Mouse (Mus musculus) erythroblast, embryonic 14.5 days (primary cell): ENCODE results near the gene Uhrf1bp1l.

Experiments
- GATA1 ChIP-seq: IDR thresholded peaks from 2 replicates; pipeline ENCODE4 v1.6.1; 2012; ENCODE audit warnings: low read length, inconsistent platforms, mixed read lengths
- TAL1 ChIP-seq: IDR thresholded peaks from 3 replicates; pipeline ENCODE4 v1.6.1; 2012; ENCODE audit warnings: low read length, inconsistent platforms, mixed read lengths

- TF ChIP-seq TAL1 (no peak), GATA1 (no peak)
These were observed 852 bp downstream of the Uhrf1bp1l start for GRCm38 (mm10) chr10:89745666-89746020.
